Mouse (Mus musculus): ENCODE measurements around the gene Abcb8. TPM values are rescaled to one million over a fixed set of nuclear protein-coding genes. Genes with fewer than 3 reads are reported as not detected.

The Abcb8 gene
- total RNA-seq, 2 experiments from 2014 or later, result 37.0 to 39.8 TPM

DNA sequence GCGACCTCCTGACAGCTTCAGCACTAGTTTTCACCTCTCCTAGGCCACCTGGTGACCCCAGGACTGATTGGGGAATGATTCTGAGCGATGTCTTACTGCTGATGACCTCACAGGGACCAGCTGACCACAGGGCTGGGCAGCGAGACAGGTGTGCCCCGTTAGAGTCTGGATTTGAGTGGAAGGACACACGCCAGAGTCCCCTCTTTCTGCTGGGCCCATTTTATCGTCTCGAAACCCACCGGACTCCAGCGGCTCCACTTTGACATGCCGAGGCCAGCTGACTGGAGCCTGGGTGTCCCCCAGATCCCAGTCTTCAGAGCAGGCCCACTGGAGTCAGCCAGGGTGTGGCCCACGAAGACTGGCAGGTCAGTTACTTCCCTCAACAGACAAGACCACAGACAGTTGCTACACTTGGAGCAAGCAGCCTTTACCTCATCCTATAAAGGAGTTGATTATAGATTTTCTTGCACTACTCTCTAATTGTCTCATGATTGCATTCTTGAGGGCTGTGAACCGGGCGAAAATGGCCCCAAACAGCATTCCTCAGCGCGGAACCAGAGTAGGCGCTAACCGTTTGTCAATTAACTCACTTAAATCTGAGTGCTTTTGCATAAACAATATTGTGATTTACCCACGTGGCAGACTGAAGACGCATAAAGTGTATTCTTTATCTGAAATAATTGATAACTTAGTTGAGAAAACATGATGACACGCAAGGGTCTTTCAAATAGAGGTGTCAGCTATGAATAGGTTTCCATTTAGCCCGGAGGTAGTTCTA lies 30.7 kb downstream of the Abcb8 start:
- no peak for TF ChIP-seq CTCF (IDR thresholded peaks at IDR 0.05)
- Histone ChIP-seq H3K4me3 (peak overlapping the region; percentile 78), H3K27ac (peak overlapping the region; percentile 97)
- intact Hi-C loops (cut with DNase I), result no loop called here
- DNase-seq, result no peak

GRCm38 (mm10) chr5:24424861-24425411 lies 31.5 kb downstream of the Abcb8 start:
- intact Hi-C loops (cut with DNase I), result no loop called here
- peak; percentile 94 for DNase-seq
- H3K4me3 ChIP-seq, result peak overlapping the region; percentile 78
- peak overlapping the region; percentile 97 for H3K27ac ChIP-seq
- no peak for TF ChIP-seq CTCF (IDR thresholded peaks at IDR 0.05)

- H3K27ac ChIP-seq, result peak overlapping the region; percentile 97
- intact Hi-C loops (cut with DNase I), result loop anchor here (2.0 kb wide), 1 partner anchor 19 kb away; the partner anchor contains the start of gene Fastk
- peak; percentile 31; the same call in 1 of the 2 replicates for TF ChIP-seq CTCF (IDR thresholded peaks at IDR 0.05)
- DNase-seq, result no peak
- H3K4me3 ChIP-seq, result peak overlapping the region; percentile 78
Measured at GRCm38 (mm10) chr5:24425421-24426036, 32.1 kb downstream of the Abcb8 start.

DNA sequence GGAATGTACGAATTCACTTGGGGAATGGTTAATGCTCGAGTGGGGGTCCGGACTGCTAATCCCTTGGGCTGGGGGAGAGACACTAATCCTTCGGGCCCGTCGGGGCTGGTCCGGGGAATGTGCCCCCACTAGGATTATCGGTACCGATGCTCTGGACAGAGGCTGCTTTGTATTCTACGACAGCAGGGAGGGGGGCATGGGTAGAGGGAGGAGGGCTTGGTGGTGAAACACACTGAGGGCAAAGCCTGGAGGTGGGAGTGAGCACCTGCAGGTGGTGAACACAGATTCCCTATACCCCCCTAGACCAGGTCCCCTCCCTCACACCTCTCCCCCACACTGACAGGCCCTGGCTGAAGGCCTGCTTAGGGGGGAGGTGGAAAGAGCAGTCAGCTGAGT lies 32.6 kb downstream of the Abcb8 start:
- no peak for DNase-seq
- peak overlapping the region; percentile 97 for H3K27ac ChIP-seq
- H3K4me3 ChIP-seq, result peak overlapping the region; percentile 78
- intact Hi-C loops (cut with DNase I), result loop anchor here (2.0 kb wide), 1 partner anchor 19 kb away; the partner anchor contains the start of gene Fastk
- TF ChIP-seq CTCF (IDR thresholded peaks at IDR 0.05), result no peak

GRCm38 (mm10) chr5:24426556-24427284 lies 33.3 kb downstream of the Abcb8 start:
- no peak for DNase-seq
- TF ChIP-seq CTCF (IDR thresholded peaks at IDR 0.05), result no peak
- Histone ChIP-seq H3K4me3 (peak overlapping the region; percentile 78), H3K27ac (peak overlapping the region; percentile 97; the same call in 1 of the 2 replicates)
- intact Hi-C loops (cut with DNase I), result loop anchor here (2.0 kb wide), 1 partner anchor 18 kb away; the partner anchor contains the start of gene Fastk

- no peak for DNase-seq
- intact Hi-C loops (cut with DNase I), result loop anchor here (2.0 kb wide), 1 partner anchor 18 kb away; the partner anchor contains the start of gene Fastk
- no peak overlapping the region for H3K27ac ChIP-seq
- no peak for TF ChIP-seq CTCF (IDR thresholded peaks at IDR 0.05)
- H3K4me3 ChIP-seq, result no peak overlapping the region
Measured at GRCm38 (mm10) chr5:24427285-24427633, 33.8 kb downstream of the Abcb8 start.

GRCm38 (mm10) chr5:24427981-24428402 lies 34.5 kb downstream of the Abcb8 start:
- Histone ChIP-seq H3K4me3 (no peak overlapping the region), H3K27ac (no peak overlapping the region)
- TF ChIP-seq CTCF (IDR thresholded peaks at IDR 0.05), result no peak
- intact Hi-C loops (cut with DNase I), result loop anchor here (2.0 kb wide), 1 partner anchor 17 kb away; the partner anchor contains the start of gene Fastk
- no peak for DNase-seq

GRCm38 (mm10) chr5:24428596-24428995 lies 35.1 kb downstream of the Abcb8 start:
- no peak overlapping the region for H3K4me3 ChIP-seq
- no peak overlapping the region for H3K27ac ChIP-seq
- no peak for TF ChIP-seq CTCF (IDR thresholded peaks at IDR 0.05)
- DNase-seq, result no peak
- intact Hi-C loops (cut with DNase I), result no loop called here

DNA sequence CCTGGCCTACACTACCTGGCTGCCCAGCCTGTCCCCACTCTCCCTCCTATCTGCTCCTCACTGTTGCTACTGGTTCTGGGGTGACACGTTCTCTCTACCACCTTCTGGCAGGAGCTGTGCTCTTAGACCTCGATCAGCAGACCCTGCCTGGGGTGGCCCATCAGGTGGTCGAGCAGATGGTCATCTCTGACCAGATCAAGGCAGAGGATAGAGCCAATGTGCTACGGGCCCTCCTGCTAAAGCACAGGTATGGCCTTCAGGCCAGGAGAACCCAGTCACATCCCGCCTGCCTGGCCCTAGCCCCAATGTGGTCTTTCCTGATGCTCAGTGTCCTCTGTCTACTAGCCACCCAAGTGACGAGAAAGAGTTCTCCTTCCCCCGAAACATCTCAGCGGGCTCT lies 40.5 kb downstream of the Abcb8 start:
- no peak for TF ChIP-seq CTCF (IDR thresholded peaks at IDR 0.05)
- no peak overlapping the region for H3K27ac ChIP-seq
- intact Hi-C loops (cut with DNase I), result no loop called here

DNA sequence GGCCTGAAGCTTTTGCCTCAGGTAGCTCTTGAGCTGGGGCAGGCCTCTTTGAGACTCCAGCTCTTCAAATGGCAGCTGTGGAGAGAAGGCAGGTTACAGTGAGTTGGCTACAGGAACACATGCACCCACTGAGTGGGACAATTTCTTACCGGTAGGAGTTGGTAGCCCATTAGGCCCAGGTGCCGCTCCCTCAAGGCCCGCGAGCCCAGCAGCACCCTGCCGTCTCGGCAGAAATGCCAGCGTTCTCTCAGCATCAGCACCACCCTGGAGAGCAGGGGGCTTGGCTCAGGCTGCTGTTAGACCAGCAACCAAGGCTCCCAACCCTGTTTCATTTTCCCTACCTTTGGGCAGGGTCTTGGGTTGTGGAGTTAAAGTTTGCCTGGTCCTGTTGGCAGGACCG lies 47.7 kb downstream of the Abcb8 start:
- intact Hi-C loops (cut with DNase I), result no loop called here
- no peak for DNase-seq
- Histone ChIP-seq H3K4me3 (no peak overlapping the region), H3K27ac (no peak overlapping the region)
- TF ChIP-seq CTCF (IDR thresholded peaks at IDR 0.05), result no peak

More for the DNA sequence above, 40.5 kb downstream of the Abcb8 start:
- no peak for DNase-seq
- no peak overlapping the region for H3K4me3 ChIP-seq

DNA sequence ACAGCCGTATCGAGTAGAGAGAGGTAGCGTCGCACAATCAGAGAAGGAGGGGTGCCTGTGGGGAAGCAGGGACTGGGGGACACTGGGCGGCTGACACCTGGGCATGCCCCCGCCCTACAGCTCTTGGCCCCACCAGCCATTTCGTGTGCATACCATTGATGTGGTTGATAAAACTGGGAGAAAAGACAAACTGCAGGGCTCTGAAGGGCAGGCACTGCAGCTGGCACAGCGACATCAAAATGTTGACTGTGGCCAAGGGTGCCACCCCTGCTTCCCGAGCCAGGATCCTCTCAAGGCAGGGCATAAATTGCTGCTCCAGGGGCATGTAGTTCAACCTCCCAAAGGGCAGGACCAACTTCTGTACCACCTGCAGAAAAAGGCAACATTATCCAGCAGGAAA lies 48.6 kb downstream of the Abcb8 start:
- DNase-seq, result no peak
- H3K4me3 ChIP-seq, result no peak overlapping the region
- no peak for TF ChIP-seq CTCF (IDR thresholded peaks at IDR 0.05)
- intact Hi-C loops (cut with DNase I), result no loop called here
- H3K27ac ChIP-seq, result no peak overlapping the region

GRCm38 (mm10) chr5:24443204-24443603 lies 49.7 kb downstream of the Abcb8 start:
- H3K27ac ChIP-seq, result no peak overlapping the region
- H3K4me3 ChIP-seq, result no peak overlapping the region; the same call in 1 of the 2 replicates
- DNase-seq, result no peak
- intact Hi-C loops (cut with DNase I), result no loop called here
- no peak for TF ChIP-seq CTCF (IDR thresholded peaks at IDR 0.05)

Measured in gastrocnemius, adult 2 months (tissue).